Mouse (Mus musculus) fat pad, adult 2 months (tissue): ENCODE data around the gene Celf2.

Source experiments
- DNase-seq: peaks from one replicate; pipeline ENCODE4 v3.0.0-alpha.2; 2011; ENCODE audit warnings: low read depth, low spot score; ENCODE audit errors: extremely low read depth

Celf2 gene

DNA sequence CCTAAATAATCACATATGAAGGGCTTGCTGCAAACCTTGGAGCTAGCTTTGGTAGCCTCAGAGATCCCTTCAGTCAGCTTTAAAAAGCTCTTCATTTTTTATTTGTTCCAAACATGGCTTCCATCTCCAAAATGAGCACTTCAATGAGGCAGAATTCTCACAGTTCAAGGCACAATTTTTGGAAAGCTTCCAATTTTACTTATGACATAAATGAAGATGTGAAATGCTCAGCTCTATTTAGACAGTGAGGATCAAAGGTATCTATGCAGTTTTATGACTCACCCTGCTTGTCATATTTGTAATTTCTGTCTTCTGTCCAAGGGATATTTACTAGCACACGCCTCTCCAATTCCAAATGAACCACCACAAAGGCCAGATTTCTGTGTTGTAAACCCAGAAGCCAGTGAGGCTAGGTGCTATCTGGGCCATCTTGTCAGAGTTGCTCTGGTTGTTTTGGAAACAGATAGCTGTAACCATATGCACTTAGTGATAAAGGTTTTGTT lies 940.3 kb downstream of the Celf2 start:
- no peak for DNase-seq

DNA sequence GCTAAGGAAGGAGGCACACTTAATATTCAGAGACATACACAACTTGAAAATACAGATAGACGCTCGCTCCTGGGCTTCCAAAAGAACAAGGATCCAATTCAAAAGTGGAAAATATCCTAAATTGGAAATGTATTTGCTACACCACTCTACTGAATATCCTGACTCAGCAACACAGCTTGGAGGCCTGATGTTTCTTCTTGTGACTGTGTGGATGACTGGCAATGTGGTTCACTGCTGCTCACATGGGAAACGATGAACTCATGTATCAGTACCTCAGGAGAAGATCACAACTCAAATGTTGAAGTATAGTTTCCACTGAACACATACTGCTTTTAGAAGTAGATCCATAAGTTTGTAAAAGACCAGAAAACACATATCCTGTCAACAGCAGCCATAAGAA lies 944.2 kb downstream of the Celf2 start:
- DNase-seq: no peak

DNA sequence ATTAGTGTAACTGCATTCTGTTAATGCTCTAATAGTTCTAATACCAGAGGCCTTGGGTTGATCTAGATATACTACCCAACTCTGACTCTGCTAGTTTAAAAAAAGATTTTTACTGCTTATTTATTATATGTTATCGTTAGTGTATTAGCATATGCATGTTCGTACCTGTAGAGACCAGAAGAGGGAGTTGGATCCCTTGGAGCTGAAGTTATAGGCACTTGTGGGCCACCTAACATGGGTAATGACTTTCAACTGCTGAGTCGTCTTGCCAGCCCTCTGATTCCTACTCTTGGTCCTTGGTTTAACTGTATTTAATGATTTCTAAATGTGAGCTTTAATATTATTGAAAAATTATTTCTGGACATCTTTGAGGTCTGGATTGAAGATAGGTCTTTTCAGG lies 948.0 kb downstream of the Celf2 start:
- no peak for DNase-seq

DNA sequence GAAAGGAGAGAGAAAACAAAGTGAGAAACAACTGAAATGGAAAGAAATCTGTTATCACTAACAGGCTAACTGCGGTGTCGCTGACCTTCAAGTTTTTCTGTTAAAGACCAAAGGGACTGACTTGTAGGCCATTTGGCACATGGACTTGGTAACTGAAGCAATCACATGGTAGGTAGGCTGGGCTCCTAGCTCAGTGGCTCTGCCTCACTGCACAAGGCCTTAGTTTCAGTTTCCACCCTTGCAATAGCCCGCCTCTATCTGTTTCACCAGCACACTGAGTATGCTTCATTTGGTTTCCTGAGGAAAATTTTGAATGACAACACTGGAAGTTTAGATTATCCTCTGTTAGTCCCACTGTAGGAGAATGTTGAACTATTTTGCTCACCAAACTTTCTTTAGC lies 948.6 kb downstream of the Celf2 start:
- no peak for DNase-seq

DNA sequence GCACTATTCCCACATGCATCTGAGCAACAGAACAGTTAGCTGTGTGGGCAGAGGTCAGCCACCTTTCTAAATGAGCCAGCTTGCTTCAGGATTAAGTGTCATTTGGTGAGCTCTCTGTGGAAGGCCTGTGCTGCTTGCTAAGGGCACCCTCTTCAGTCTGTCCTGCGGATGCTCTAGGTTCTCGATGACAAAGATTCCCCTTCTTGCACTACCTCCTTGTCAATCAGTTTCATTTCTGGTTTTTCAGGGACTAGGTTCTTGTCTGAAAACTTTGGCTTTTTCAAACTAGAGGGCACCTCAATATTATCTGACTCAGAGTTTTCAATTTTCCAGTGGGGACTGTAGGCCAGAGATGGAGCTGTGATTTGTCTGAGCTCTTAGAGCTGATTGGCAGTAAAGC lies 949.8 kb downstream of the Celf2 start:
- DNase-seq: no peak

DNA sequence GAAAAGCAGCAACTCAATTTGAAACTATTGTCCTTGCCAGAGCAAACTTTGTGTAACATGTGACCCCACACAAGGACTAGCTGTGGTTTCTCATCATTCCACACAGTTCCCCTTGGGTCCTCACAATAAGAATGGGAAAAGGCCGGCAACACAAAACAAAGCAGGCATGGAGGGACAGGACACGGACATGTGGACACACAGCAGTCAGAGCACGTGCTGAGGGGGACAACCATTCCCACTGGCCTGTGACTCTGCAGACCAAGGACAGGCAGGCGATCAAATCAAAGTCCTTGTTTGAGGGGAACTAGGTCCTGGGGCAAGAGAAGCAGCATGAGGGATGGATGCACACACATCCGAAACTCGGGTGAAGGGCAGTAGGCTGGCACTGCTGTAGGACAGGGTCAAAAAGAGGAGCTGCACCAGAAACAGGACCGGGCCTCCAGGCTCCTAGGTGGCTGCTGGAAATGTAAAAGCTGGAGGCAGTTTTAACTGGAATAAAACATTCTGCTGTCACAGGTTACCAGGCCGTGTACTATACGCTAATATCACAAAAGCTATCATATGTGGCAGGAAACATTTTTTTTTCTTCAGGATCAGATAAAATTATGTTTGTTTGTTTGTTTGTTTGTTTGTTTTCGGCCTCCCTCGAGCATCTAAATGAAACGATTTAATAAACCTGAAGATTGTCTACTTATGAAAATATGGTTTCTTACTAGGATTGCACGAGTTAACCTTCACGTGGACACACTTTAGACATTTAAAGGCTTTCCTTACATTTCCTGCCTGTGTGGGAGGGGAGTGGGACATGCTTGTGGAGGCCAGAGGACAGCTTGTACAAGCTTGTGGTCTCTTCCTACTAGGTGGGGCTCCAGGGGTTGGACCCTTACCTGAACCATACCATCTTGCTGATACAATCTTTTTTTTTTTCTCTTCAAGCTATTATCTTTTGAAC lies 950.8 kb downstream of the Celf2 start:
- no peak for DNase-seq

DNA sequence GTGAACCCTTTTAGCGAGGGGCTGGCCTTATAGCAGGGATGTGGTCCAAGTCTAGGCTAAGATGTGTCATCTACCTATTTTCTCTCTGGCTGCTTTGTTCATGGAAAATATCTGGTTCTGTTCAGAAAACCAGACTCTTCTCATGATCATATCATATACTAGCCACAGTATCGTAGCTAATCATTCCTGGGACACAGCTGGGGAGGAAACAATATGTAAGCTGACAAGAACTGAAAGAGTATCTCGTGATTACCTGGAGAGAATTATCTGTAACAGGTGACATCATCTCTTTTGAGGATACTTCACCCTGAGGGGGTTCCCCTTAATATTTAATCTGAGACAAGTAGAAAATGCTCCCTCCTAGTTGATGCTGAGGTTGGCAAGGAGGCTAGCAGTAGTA lies 951.6 kb downstream of the Celf2 start:
- DNase-seq: no peak

DNA sequence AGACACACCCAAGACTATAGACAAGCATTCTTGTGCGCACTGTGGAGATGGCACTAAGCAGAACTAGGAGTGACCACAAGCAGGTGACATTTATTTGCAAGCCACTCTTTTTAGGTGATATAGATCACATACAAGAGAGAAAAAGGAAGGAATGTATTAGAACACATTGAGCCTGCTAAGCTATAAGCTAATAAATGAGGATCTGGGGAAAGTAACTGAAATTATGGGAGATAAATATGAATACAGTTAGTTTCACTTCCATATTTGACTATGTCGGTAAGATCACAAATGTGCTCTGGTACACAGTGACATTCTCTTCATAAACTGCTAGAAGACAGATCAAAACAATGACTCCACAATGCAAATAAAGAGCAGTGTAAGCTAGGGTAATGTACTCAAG lies 952.5 kb downstream of the Celf2 start:
- DNase-seq: no peak

DNA sequence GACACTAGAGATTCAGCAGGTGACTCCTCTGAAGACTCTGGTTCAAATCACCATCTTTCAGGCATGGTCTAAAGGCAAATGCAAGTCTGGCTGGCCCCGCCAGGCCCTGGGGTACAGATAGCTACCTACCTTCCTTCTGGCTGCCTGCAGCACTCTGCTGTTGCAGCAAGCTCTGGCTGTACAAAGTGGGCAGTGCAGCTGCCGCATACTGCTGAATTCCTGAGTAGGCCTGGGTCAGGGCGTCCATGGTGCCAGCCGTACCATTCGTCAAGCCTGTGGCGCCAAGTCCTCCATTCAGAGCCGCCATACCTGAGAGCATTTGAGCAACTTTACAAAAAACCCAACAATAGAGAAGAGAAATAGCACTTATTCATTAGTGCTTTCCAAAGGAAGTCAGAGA lies 955.7 kb downstream of the Celf2 start:
- no peak for DNase-seq

DNA sequence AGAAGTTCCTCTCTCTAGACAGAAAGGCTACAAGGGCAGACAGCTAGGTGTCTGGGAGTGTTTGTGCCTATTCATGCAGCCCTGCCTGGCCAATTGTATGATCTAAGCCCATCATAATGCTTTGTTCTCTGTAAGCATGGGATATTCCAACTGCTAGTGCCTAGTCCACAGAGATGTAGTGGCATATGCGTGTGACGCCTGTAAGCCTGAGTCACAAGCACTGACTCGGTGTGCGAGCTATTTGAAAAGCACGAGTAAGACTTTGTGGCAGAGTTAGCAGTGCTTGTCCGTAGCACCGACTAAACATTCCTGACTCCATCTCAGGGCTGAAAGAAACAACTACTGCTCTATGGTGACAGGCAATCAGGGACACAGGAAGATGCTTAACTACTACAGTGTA lies 960.1 kb downstream of the Celf2 start:
- no peak for DNase-seq

DNA sequence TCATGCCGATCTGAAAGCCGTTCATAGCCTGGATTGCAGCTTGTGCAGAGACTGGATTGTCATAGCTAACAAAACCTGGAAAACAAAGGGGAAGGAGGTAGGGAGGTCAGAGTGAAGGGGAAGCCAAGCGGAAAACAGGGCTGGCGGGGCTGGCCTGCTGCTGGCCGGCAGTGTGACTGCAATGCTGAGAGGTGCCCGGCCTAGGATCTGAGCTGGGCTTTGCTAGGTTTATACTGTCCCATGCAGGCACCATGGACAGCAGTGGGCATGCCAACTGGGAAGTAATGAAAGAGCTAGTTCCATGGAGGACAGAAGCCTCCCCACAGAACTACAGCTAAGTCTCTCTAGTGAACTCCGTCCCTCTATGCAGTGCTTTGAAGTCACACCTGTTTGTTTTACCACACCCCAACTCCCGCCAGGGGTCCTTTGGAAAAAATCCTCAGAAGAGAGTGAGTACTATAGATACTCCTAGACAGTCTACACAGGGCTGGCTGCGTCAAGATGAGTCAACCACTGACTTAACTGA lies 962.2 kb downstream of the Celf2 start:
- no peak for DNase-seq

DNA sequence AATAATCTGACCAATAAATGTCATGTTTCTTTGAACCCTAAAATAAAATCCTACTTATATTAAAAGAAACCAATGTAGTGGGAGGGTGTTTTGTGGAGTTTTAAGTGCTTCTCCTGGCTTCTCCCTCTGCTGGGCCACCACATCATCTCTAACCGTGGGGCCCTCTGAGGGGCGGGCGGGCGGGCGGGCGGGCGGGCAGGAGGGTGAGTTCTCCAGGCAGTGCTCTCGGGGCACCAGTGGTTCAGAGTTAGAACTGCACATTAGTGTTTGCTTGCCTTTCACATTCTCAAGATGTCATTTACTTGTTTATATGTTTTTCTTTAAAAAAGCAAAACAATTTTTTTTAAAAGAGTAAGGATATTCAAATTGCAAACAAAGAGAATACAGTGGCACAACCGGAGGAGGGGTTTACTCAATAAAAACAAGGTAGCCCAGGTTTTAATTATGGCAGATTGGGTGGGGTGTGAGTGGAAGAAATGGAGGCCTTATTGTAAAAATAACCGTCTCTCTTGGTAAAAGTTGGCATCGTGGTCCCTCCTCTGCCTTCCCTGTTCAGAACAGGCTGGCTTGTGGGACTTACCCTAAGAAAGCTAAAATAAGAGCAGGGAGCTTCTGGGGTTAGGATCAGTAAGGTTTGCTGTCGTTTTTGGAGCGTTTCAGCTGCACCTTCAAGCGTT lies 962.8 kb downstream of the Celf2 start:
- no peak for DNase-seq

DNA sequence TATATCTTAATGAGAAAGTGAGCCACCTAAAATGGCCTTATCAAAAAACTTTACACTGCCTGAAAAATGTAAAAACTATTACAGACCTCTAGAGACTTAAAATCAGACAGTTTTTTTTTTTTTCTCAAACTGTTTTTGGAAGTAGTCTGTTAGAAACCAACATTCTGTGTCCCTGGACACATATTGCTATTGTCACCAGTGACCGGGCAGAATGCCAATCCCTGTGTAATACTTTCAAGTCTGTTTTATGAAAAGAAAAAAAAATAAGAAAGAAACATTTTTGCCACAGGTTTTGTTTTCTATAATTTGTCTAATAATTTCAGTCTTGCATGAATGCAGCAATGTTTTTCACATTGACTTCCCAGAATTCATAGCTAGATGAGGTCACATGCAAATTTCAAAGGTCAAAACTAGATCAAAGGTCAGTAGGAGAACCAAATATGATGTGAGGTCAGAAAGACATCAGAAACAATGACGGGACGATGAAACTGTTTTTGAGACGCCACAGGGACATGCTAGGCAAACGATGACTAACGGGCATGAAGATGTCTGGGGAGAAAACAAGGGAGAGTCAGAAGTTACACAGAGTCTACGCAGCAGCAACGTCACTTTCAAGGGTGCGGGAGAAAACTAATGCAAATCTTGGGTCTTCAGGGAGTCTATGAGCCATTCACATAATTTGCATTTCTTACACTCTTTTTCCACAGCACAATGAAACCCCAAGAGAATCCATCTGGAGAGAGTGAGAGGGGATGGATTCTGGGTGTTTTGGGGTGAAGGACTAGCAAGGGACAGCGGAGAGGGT lies 964.0 kb downstream of the Celf2 start:
- no peak for DNase-seq

DNA sequence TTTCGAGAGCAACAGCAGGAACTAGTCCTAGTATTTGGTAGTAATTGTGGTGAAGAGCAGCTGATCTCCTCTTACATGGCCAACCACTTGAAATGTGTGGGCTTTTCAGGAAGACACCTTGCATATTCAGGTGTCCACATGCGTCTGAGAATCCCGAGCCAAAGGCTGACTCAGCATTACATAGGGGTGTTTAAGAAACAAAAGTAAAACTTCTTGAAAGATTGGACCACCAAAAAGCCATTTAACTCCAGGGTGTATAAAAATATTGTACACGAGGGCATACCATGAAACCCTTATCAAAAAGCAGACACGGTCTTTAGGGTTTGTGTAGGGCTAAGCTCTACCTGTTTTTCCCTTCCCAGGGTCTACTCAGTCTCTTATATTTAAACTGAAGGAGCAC lies 965.7 kb downstream of the Celf2 start:
- no peak for DNase-seq

DNA sequence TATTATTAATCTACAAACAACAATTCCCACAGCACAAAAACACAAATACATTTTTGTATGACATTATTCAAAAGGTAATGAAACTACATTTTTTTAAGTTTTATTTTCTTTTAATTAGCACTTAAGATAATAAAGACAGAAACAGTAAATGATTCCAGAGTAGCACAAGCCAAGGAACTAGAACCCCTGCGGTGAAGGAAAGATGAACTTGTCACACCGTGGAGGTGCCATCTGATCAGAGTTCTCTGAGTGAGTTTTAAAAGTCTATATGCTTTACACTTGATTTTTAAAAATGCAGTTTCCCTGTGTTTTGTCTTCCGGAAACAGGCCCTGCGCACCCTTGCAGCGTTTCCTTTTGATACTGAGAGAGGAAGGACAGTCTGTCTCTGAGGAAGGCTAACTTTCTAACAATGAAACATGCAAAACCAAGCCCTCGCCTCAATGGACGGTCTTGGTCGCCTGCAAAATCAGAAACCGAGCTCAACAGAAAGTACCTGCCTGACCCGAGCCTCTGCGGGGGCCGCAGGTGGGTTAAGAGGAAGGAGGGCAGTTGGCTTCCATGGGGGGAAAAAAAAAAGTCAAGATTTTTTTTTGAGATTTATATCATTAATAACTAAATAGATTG lies 966.7 kb downstream of the Celf2 start:
- no peak for DNase-seq

DNA sequence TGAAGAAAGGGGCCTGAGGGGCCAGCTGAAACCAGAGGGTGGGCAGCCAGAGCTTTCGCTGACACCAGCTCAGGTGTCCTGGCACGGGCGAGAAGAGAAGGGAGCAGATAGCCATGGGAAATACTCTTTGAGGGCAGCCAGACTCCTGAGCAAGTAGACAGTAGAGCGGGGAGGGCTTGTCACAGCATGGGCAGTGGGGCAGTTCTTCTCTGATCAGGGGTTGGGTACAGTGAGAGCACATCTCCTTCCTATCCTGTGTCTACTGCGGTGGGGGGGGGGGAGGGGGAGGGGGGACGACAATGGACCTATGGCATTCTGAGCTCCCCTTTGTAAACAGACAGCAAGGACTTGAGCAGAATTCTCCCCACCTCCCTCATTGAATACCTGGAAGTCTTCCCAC lies 968.5 kb downstream of the Celf2 start:
- no peak for DNase-seq

DNA sequence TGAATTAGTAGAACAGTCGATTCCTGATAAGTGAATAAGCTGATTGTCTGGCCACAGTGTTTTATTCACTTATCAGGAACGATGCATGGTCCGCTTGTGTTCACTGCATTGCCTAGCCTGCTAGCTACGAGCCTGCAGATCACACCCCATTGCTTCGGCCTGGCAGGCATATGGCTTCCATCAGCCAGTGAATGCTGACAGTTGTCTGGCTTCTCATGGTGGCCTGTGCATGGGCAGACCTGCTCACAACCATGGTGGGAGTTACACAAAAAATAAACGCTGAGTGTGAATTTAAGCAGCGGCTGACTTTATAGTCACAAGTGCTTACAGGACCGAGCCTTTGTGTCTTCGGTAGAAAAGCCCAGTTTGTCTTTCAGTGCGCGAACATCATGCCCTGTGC lies 969.3 kb downstream of the Celf2 start:
- no peak for DNase-seq

DNA sequence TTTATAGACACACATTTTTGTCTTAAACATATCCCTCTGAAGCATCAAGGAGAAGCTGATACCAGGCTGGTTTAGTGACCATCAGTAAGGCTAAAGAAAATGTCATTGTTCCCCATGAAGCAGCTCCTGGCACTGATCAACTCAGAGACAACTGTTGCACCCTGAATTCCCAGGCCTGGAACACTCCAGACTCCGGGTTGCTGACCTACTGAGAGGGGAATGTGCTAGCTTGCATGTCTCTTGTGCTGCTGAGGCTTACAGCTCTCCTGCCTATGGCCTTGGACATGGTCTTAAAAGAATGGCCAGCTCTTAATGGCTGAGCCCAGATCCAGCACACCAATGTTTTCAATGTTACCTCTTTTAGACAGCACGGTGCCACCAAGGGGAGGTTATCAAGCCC lies 970.9 kb downstream of the Celf2 start:
- DNase-seq: no peak

DNA sequence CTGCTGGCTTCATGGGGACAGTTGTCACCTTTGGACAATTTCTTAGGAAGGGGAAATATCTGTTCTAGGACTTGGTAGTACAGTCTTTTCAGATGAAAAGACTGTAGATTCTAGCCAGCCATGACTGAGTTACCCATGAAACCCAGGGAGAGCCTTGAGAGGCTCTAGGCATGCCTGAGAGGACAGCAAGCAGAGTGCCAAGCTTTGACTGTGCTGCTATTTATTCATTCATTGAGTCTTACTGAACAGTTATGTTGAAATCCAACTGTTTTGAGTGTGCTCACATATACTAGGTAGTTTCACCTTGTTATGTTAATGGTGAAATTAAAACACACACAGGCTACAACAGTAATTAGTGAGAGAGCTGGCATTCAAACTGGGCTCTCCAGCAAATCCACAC lies 971.3 kb downstream of the Celf2 start:
- DNase-seq: no peak

DNA sequence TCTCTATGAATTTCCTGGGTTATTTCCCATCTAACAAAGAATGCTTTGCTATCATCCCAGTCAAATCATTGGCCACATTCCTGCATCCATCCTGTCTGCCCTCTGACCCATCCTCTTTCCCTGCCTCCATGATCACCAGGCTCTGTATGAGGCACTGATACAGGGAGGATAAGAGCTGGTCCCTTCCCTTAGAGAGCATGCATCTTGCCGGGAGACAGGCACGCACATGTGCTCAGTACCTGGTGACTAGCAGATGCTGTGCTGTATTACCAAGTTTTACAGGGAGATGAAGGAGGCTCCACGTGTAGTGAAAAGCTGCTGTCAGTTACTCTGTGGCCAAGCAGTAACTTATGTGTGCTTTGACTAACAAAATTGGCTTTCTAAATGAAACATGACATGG lies 972.0 kb downstream of the Celf2 start:
- DNase-seq: no peak

DNA sequence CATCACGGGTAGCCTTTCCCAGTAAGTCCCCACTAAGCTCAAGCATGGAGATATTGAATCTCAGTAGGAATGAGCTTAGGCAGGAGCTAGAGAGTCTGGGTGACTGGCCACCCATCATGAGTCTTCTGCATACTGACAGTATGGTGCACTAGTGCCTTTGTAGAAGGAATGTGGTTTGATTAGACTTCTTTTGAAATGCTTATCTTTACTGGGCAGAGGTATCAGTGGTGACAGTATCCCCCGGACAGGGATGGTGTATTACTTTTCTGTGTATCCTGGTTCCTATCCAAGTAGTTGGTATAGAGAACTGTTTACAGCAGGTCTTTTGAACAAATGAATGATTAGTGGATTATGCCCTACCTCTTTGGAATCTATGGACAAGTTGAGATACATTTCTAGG lies 973.0 kb downstream of the Celf2 start:
- no peak for DNase-seq
